Mouse (Mus musculus): ENCODE measurements around the gene Cysrt1.

- TF ChIP-seq GATA1 (IDR thresholded peaks at IDR 0.05; ENCODE audit: low read length) (no peak), TAL1 (IDR thresholded peaks at IDR 0.05; ENCODE audit: low read length) (no peak)
Measured at GRCm38 (mm10) chr2:25265897-25266656, 23.8 kb upstream of the Cysrt1 start.

Measured in erythroblast, embryonic 14.5 days (primary cell).